Mouse (Mus musculus) brain, embryonic 18.5 days (tissue): Measurements from ENCODE around the gene Olfr1453.
"Not testable (repeated sequence)": the region's sequence is repeated elsewhere in the genome, so short reads cannot be mapped to it uniquely, and the experiment has no call there.

Experiments used
- DNase-seq: peaks from one replicate; pipeline ENCODE4 v3.0.0-alpha.2; 2012; ENCODE audit warnings: low read depth, low spot score

The Olfr1453 gene

DNA sequence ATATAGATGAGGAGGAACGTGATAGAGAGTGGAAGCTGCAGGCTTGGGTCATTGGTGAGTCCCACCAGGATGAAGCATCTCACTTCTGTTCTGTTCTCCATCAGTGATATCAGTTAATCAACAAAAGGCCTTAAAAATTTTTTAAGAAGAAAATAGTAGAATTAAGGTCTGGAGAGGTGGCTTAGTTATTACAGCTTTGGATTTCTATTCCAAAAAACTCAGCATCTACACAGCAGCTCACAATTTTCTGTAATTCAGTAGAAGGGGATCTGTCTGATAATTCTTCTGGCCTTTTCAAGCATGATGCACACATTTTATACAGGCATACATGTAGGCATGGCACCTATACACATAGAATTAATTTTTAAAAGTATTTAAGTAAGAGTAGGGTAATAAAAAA, at the start of gene Olfr1453:
Gene Olfr1453, minus strand, starts transcription at position 101 of the 400 bp plus-strand sequence.
- DNase-seq = no peak

DNA sequence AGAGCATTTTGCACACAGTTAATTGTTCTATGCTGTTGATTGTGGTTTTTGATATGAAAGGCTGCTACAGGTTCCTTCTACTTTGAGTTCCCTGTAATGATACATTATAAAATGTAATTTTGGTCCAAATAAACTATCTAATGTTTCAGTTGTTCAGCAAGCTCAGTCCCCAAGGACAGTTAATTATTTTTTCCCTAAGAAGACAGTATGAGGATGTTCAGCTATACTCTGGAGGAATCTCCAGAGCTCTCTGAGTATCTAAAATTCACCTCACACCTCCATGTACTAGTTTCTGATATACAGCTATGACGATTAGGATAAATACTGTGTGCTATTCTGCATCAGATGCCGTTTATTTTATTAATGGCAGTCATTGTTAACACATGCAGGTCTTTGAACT, 32.2 kb upstream of the Olfr1453 start, which contains the start of gene Olfr1454:
Gene Olfr1454, plus strand, starts transcription at position 301 of the 400 bp plus-strand sequence.
- no peak for DNase-seq

DNA sequence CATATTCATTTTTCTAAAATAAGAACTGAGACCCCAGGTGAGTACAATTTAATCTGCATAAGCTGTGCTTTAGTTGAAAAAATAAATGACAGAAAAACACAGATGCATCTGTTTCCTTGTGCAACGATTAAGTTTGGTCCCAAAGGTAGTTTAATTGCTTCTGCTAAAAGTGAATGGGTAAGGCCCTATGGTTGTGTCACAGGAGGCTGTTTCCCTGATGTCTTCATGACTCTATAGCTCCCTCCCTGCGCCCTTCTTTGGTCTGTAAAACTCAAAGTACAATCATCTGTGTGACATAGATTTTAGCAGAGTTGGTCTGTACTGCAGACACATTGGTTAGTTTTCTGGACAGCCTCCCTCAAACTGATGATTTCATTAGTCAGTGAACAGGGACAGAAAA, 33.4 kb downstream of the Olfr1453 start, which contains the start of gene Olfr1451:
Gene Olfr1451, plus strand, starts transcription at position 301 of the 400 bp plus-strand sequence.
- no peak for DNase-seq

DNA sequence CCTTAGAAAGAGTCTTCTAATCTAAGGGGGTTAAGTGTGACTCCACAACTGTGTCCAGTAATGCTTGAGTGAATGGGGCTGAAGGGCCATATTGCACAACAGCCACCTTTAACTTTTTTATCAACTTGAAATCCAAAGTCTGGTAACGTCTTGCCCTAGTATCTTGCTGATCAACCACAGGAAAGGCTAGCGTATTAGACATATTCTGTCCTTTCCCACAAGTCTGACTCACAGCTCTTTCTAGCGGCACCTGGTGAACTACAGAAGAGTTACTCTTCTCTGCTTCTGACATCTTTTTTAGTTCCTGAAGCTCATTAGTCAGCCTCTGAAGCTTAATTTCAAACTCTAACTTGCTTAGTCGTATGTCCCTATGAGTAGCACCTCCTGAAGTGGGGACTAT, 35.8 kb downstream of the Olfr1453 start:
- not testable (repeated sequence) for DNase-seq
